Mouse (Mus musculus): Measurements from ENCODE around the gene Zfp59.

DNA sequence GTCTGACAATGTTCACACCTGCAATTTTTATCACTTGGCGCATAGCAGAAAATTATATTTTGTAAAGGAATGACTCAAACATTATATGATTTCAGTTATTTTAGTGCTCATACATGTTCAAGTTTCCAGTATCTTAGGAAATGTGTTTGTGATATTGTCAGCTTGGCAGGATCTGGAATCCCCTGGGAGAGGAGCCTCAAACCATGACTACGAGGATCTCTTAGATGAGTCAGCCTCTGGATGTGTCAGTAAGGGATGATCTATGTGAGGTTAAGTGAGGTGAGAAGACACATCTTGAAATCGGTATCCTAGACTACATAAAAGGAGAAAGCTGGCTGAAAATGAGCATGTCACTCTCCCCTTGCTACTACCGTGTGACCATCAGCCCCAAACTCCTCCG lies 49.1 kb upstream of the Zfp59 start:
- TF ChIP-seq POLR2A (IDR thresholded peaks at IDR 0.05; ENCODE audit: extremely low read depth, insufficient read depth, low read length) (no peak), CTCF (IDR thresholded peaks at IDR 0.05; ENCODE audit: extremely low read depth, insufficient read depth, low read length) (no peak)
